Mouse (Mus musculus) monocyte, adult 2 months (primary cell): Measurements from ENCODE around the gene Ugt1a5.
A peak's percentile ranks its signal among the peaks of the same experiment; 100 is the strongest.

ENCODE experiments used
- DNase-seq, 2 experiments: peaks; one replicate each; pipeline ENCODE4 v3.0.0; 2022; ENCODE audit warnings: low spot score in 2 of 2, low read depth in 1 of 2

The Ugt1a5 gene

GRCm38 (mm10) chr1:88195687-88196086, 29.9 kb downstream of the Ugt1a5 start:
- no peak for DNase-seq

DNA sequence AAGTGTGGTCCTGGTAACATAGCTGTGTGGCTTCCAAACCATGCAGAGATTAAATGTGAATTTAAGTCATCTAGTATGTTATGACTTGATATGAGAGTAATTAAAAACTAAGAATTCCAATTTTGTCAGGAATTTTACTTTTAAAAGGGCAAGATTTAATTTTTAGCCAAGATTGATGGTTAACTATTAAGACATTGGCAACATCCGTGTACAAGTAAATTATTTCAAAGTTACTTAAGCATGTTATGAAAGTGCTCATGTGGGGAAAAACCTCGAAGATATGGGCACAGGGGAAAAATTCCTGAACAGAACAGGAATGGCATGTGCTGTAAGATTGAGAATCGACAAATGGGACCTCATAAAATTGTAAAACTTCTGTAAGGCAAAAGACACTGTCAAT, 31.6 kb downstream of the Ugt1a5 start:
- no peak for DNase-seq

GRCm38 (mm10) chr1:88199996-88200395, 34.2 kb downstream of the Ugt1a5 start:
- no peak for DNase-seq

DNA sequence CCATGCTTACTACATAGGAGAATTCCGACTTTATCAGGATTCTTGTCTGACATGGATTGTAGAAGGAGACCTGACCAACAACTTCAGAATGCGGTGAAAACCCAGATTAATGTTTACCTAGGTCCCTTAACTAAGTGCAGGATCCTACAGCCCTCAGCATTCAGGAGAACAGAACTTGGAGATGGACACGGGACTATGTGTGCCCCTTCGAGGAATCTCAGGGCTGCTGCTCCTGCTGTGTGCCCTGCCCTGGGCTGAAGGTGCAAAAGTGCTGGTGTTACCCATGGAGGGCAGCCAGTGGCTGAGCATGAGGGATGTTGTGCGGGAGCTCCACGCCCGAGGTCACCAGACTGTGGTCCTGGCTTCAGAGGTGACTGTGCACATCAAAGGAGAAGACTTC, 34.6 kb downstream of the Ugt1a5 start, which contains the start of gene Ugt1a2:
TSS of gene Ugt1a2 (plus strand) at position 146 of the 400 bp plus-strand sequence.
- no peak for DNase-seq

GRCm38 (mm10) chr1:88205294-88205922, 39.6 kb downstream of the Ugt1a5 start, which contains the start of gene Dnajb3:
Dnajb3 (minus strand) TSS chr1:88205782.
- DNase-seq = peak in 1 of 2 experiments; percentile 13

GRCm38 (mm10) chr1:88206843-88207479, 41.1 kb downstream of the Ugt1a5 start:
- no peak for DNase-seq

- DNase-seq = no peak
Observed at GRCm38 (mm10) chr1:88211812-88212211, 46.0 kb downstream of the Ugt1a5 start, which contains the start of gene Ugt1a1. Ugt1a1 (plus strand) TSS chr1:88211959.

DNA sequence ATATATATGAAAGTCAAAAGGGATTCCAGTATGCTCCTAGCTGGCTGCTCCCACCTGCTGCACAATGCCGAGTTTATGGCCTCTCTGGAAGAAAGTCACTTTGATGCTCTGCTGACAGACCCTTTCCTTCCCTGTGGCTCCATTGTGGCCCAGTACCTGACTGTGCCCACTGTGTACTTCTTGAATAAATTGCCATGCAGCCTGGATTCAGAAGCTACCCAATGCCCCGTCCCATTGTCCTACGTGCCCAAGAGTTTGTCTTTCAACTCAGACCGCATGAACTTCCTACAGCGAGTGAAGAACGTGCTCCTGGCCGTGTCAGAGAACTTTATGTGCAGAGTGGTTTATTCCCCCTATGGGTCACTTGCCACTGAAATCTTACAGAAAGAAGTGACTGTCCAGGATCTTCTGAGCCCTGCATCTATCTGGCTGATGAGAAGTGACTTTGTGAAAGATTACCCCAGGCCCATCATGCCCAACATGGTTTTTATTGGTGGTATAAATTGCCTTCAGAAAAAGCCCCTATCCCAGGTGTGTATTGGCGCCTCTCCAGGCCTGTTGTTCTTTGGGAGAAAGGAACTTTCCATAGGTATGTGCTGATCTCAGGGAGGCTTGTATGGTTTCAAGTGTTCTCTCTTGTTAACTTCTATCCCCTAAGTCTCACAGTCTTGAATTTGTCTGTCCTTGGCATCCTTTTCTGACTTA, 46.7 kb downstream of the Ugt1a5 start:
- no peak for DNase-seq

DNA sequence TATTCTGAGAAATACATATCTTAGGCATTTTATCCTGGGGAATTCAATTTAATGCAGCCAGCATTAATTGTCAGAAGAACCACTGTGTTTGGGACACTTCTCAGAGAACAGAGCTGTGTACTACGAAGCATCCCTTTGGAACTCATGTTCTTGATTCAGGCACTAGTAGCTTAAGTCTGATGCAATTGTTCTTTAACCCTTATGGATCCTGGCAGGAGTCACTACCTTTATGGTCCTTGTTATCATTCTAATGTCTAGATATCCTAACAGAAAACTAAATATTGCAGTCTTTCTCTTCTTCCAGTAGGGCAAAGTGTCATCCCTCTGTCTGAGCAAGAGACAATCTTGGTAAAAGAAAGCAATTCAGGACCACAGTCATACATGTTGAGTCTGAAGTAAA, 47.2 kb downstream of the Ugt1a5 start:
- DNase-seq = no peak

GRCm38 (mm10) chr1:88213766-88214461, 48.1 kb downstream of the Ugt1a5 start:
- no peak for DNase-seq

DNA sequence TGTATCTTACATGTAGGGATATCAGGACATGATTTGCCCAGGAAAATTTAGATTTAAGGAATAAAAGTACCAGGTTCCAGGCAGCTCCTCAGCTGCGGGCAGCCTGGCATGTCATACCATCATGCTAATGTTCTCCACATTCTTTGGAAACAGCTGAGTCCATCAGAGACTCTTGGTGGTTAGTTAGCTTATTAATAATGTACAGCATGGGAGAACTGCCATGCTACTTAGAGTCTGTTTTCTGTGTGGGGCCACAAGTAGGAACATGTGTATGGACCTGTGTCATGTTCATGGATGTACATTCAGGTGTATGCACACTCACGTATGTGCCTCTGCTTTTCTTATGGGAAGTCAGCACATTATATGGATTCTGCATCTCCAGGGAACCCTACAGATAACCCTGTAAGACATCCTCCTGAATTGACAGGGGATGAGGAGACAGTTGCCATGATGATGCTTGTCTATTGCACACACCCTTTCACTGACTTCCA, 48.7 kb downstream of the Ugt1a5 start:
- no peak for DNase-seq

DNA sequence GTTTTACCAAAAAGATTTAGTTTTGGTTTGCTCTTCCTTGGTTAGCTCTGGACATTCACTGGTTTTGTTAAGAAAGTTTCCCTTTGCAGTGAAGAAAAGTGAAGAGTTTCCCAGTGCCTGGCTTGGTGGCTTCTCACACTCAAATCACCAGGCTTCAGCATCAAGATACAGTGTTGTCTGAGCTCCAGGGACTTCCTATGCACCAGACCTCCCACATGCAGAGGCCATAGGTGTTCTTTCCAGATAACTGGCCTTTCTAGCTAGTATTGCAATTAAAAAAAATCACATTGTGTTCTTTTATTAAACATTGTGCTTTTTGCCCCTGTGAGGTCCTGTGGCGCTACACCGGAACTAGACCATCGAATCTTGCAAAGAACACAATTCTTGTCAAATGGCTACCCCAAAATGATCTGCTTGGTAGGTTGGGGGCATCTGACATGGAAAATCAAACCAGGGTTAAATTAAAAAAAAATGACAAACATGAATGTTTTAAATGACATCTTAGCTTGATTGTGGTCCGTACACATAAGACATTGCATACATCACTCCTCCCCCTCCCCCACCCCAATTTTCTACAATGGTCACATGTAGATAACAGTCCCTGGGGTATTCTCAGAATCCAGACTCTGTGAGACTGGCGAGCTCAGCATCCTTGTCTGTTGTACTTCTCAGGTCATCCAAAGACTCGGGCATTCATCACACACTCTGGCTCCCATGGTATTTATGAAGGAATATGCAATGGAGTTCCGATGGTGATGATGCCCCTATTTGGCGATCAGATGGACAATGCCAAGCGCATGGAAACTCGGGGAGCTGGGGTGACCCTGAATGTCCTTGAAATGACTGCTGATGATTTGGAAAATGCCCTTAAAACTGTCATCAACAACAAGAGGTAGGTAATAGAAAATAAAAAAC, 49.9 kb downstream of the Ugt1a5 start:
- DNase-seq = no peak

DNA sequence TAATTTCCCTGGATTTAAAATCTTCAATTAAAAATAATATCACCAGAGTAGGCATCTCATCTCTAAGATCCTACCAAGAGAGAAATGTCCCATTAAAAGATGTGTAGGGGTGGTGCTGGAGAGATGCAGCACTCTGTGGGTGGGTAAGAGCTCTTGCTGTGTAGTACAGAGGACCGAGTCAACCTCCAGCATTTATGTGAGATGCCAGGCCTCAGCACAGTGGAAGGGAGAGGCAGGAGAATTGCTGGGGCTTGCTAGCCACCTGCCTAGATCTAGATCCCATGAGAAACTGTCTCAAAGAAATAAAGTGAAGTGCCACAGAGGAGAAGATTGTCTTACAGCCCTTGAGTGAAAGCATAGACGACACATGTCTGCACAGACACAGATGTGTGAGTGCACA, 50.7 kb downstream of the Ugt1a5 start:
- DNase-seq = no peak

- DNase-seq = no peak
Observed at GRCm38 (mm10) chr1:88217144-88217543, 51.3 kb downstream of the Ugt1a5 start.

GRCm38 (mm10) chr1:88217576-88217975, 51.8 kb downstream of the Ugt1a5 start:
- DNase-seq = no peak

DNA sequence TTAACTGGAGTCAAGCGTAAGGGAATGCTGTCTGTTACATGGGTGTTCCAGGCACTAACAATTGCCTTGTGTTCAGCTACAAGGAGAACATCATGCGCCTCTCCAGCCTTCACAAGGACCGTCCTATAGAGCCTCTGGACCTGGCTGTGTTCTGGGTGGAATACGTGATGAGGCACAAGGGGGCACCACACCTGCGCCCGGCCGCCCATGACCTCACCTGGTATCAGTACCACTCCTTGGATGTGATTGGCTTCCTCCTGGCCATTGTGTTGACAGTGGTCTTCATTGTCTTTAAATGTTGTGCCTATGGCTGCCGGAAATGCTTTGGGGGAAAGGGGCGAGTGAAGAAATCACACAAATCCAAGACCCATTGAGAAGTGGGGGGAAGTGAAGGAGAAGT, 52.2 kb downstream of the Ugt1a5 start:
- peak in 1 of 2 experiments; percentile 11 for DNase-seq

- DNase-seq = no peak
Observed at GRCm38 (mm10) chr1:88218591-88218990, 52.8 kb downstream of the Ugt1a5 start.

DNA sequence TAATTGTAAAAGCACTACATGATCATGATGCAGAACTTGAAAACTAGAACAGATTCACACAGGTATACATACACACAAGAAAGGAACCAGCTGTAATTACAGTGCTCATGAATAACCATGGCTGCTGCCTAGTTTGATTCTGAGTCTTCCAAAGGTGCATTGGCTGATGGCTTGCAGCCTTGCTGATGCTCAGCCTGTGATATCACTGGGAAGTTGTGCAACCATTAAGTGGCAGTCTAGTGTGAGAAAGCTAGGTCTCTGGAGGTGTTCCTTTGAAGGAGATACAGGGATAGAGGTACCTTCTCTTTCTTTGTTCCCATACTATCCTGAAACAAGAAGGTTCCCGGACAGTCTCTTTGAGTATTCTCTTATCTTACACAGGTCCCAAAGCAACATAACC, 53.2 kb downstream of the Ugt1a5 start:
- DNase-seq = no peak

GRCm38 (mm10) chr1:88220336-88220735, 54.5 kb downstream of the Ugt1a5 start:
- DNase-seq = no peak

DNA sequence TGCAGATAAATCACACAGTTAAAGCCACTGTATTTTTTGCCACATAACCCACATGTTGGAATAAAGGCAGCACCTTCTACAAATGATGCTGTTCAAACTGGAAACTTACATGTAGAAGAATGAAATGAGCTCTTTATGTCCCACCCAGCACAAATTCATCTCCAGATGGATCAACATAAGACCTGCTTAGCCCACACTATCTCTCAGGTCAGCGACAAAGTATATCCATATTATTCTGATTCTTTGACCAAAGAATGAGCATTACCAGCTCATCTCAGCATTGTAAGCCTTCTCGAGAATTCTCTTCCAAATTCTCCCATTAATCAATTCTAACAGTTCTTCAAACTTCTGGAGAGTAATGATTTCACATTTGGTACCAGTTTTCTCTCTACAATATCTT, 56.4 kb downstream of the Ugt1a5 start:
- no peak for DNase-seq
